Mouse (Mus musculus): ENCODE measurements around the gene 5031439G07Rik. TPM values are rescaled to one million over a fixed set of nuclear protein-coding genes. Genes with fewer than 3 reads are reported as not detected.
"Not testable (repeated sequence)": the region's sequence is repeated elsewhere in the genome, so short reads cannot be mapped to it uniquely, and the experiment has no call there.

5031439G07Rik gene
- polyA plus RNA-seq, 1 experiment: 15.9 TPM

- TF ChIP-seq CTCF (IDR thresholded peaks at IDR 0.05; ENCODE audit: borderline replicate concordance, control insufficient read depth, extremely low read depth, insufficient read depth, low read length, poor library complexity) (no peak), POLR2A (IDR thresholded peaks at IDR 0.05; ENCODE audit: control insufficient read depth, extremely low read depth, insufficient read depth, low read length, poor library complexity) (no peak)
- no peak overlapping the region for H3K4me3 ChIP-seq (ENCODE audit: control insufficient read depth, insufficient read depth, low read length)
- DNase-seq: no peak
- no peaks in the 10 kb centered on the region for H3K27me3 ChIP-seq (ENCODE audit: control insufficient read depth, insufficient read depth, low read length)
- no peaks in the 10 kb centered on the region; the same call in 1 of the 2 replicates for H3K4me1 ChIP-seq (replicated peaks; ENCODE audit: control insufficient read depth, insufficient read depth, low read length)
- H3K36me3 ChIP-seq (ENCODE audit: control insufficient read depth, insufficient read depth, low read length): no peaks in the 10 kb centered on the region
- WGBS: 0% methylated on average over 1 of the region's 1 CpGs
- no peak overlapping the region for H3K27ac ChIP-seq (ENCODE audit: control insufficient read depth, insufficient read depth, low read length)
Measured at GRCm38 (mm10) chr15:84896664-84897063, 91.7 kb downstream of the 5031439G07Rik start.

- DNase-seq; H3K27me3 ChIP-seq (ENCODE audit: control insufficient read depth, insufficient read depth, low read length); H3K36me3 ChIP-seq (ENCODE audit: control insufficient read depth, insufficient read depth, low read length); H3K27ac ChIP-seq (ENCODE audit: control insufficient read depth, insufficient read depth, low read length); H3K4me1 ChIP-seq (replicated peaks; ENCODE audit: control insufficient read depth, insufficient read depth, low read length); H3K4me3 ChIP-seq (ENCODE audit: control insufficient read depth, insufficient read depth, low read length): not testable (repeated sequence)
- WGBS: 66% methylated on average over 10 of the region's 10 CpGs
Measured at GRCm38 (mm10) chr15:84896216-84896615, 92.1 kb downstream of the 5031439G07Rik start.

Other genes with a start within 250 kb of the 5031439G07Rik start
- gene Phf21b, start 132.5 kb downstream of the 5031439G07Rik start, polyA plus RNA-seq (2012; rRNA removed): 2.7 and 3.0 TPM in 2 replicates
- 1.0 and 1.3 TPM in 2 replicates for gene Gm29666, start 68.5 kb downstream of the 5031439G07Rik start, polyA plus RNA-seq (2012; rRNA removed)
- 17.7 and 20.0 TPM in 2 replicates for gene Nup50, start 65.1 kb downstream of the 5031439G07Rik start, polyA plus RNA-seq (2012; rRNA removed)
- gene Upk3a, start 28.6 kb upstream of the 5031439G07Rik start, polyA plus RNA-seq (2012; rRNA removed): 2.8 and 4.7 TPM in 2 replicates
- gene Fam118a, start 40.4 kb upstream of the 5031439G07Rik start, polyA plus RNA-seq (2012; rRNA removed): 6.8 TPM in 2 replicates
- 0.24 TPM in 1 of 2 replicates, not detected in the other for gene Smc1b, start 143.4 kb upstream of the 5031439G07Rik start, polyA plus RNA-seq (2012; rRNA removed)
- gene Ribc2, start 143.5 kb upstream of the 5031439G07Rik start, polyA plus RNA-seq (2012; rRNA removed): 0.09 and 0.19 TPM in 2 replicates
- gene Fbln1, start 217.4 kb upstream of the 5031439G07Rik start, polyA plus RNA-seq (2012; rRNA removed): 28.6 and 46.8 TPM in 2 replicates